Mouse (Mus musculus) retina, adult 2 months (tissue): ENCODE data around the gene Edaradd.
"Not testable (repeated sequence)": the region's sequence is repeated elsewhere in the genome, so short reads cannot be mapped to it uniquely, and the experiment has no call there.

Source experiments
- DNase-seq: peaks from one replicate; pipeline ENCODE4 v3.0.0-alpha.2; 2012; ENCODE audit warnings: low read depth, low spot score

Edaradd gene

DNA sequence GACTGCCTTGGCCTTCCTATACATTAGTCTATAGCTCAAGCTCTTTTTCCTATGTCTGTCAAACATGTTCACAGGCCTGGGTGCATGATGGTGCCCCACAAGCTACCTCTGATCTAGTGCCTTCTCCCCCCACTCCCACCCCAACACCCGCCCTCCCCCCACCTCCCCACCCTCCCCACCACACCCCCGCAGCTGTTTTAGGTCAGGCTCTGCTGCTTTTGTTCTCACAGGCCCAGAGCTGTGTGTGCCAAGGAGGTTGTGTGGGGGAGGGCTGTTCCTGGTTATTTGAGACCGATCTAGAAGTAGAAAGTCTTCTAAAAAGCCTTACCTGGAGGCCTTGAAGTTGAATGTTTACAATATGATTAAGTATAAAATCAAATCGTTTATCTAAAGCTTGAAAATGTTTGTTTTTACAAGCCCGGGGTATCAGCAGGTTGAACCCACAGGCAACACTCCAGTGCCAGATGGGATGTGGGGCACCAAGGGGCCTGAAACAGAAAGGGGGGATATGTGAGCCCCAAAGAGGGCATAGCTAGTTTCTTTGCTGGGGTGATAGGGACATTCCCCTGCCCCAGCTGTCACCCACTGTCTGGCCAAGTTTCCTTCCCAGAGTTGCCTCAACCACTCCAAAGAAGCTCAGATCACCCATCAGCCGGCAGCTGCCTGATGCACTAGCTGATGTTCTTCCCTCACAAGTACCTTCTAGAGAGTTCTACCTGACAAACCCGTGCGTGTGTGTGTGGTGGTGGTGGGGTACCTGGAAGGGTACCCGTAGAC lies 8.9 kb downstream of the Edaradd start:
- DNase-seq, result no peak

DNA sequence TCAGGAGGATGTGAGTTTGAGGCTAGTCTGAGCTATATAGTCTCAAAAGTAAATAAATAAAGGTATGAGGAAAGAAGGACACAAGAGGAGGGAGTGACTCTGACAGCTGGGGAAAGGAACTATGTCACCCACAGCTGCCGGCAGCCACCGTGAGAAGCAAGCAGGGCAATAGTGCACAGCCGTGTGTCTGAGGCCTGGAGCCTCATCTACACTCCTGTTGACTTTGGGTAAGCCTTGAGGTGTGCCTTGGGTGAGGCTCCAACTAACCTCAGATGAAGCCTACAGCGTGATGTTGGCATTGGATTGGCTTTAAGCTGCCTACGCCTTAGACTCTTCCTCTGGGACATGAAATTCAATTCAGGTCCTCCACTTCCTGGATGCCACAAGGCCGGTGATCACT lies 10.2 kb downstream of the Edaradd start:
- no peak for DNase-seq

DNA sequence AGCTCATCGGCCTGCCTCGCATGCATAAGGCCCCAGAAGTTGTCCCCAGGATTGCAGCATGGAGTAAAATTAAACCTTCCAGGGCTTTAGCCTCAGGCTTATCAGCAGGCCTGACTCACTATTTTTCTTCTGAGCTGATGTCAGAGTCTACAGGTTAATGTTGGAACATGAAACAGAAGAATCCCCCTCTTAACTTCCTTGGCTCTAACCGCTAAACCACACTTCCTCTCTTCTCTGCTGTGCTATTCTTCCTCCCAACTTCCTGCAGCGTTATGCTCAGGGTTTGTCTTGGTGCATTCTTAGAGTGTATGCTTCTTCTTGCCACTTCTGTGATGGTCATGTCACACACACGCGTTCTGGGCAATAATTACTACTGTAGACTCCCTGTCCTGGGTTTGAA lies 12.8 kb downstream of the Edaradd start:
- DNase-seq, result no peak

DNA sequence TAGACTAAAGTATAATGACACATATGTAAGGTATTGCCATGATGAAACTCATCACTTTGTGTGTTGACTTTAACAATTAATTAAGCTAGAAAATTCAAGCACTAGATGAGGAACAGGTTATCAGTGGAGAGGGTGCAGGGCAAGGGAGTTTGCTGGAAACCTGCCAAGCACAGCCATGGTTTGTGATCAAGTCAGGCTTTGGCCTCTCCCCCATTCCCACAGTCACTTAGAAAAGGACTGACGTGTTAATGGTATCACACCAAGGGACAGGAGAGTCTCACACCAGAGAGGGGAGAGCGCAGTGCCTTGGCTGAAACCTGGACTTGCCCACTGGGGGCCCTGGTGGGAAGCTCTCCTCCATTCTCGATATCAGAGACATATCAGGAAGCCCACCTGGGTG lies 14.9 kb downstream of the Edaradd start:
- no peak for DNase-seq

DNA sequence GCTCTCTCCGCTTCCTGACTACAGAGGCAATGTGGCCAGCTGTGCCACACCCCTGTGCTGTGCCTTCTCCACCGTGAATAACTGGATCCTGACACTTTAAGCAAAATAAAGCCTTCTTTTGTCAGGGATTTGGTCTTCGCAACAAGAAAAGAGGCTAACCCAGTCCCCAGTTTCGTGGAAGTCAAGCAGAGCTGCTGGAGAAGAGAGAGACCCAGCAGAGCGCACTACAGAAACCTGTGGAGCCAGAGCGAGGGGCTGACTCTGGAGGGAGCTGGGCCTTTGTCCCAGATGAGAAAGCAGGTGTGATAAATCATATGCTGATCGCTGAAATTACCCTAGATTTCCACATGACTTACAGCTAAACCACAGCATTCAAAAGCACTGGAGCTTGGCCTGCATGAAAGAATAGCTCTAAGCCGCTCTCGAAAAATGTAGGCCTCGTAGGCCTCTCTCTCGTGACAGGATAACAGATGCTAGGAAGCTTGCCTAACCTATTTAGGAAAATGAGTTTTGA lies 16.9 kb downstream of the Edaradd start:
- DNase-seq, result no peak

DNA sequence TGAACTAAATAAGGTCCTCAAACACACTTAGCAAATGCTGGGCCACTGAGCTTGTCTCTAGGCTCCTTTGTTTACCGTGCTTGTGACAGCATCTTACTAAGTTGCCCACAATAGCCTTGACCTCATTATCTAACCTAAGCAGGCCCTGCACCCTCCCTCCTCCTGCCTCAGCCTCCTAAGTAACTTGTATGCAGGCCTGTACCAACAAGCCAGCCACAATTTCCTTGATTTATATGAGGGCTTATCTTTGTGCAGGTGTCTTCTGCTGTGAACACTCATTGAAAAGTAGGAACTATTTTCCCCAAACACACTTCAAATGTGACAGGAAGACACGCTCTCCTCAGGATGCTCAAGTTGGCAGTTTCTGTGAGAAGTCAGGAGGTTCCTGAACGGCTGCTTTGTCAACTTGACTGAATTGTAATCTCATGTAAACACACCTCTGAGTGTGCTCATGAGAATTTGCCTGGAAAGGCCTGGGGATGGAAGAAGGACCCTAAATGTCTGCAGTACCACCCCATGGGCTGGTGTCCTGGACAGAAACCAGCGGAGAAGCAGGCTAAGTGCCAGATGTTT lies 17.5 kb downstream of the Edaradd start:
- no peak for DNase-seq

DNA sequence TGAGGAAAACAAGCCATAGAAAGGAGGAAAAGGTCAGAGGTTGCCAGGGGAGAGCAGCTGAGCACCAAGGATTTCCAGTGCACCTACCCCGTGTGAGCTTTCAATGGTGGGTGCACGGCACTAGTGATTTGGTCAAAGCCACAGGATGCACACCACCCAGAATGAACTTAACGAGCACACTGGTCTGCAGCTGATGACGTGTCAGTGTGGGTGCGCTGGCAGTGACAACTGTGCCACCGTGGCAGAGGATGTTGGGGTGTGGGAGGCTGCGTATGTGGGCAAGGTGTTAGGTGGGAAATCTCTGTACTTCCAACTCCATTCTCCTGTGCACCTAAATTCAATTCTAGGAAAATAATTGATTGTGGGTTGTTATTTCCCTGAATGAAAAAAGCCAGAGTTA lies 21.1 kb downstream of the Edaradd start:
- no peak for DNase-seq

DNA sequence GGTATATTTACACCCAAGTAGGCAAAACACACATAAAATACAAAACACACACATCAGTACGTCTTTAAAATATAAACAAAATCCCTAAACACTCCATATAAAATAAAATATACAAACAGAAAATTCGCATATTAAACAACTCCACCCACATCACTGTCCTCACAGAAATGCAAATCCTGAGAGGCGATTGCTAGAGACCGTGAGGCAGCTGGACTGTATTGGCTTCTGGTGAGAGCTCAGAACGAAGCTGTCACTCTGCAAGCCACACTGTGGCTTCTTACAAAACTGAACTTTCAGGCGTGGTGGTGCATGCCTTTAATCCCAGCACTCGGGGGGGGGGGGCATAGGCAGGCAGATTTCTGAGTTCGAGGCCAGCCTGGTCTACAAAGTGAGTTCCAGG lies 22.4 kb downstream of the Edaradd start:
- DNase-seq, result no peak

DNA sequence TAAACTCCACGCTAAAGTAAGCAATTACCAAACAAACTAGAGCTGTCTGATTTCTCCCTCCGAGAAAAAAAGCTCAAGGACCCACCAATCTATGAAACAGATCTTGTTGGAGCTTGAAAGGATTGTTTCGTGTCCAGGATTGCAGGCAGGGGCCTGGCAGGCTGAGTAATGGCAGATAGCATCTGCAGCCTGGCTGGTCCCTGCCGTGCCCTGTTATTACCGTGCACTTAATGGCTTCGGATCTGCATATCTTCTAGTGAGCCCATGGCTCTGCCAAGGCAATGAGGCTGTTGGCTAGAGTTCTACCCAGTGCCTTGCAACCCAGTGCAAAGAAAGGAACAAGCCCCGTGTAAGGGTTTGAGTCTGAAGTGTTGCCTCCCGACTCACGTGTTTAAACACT lies 25.5 kb downstream of the Edaradd start:
- no peak for DNase-seq

DNA sequence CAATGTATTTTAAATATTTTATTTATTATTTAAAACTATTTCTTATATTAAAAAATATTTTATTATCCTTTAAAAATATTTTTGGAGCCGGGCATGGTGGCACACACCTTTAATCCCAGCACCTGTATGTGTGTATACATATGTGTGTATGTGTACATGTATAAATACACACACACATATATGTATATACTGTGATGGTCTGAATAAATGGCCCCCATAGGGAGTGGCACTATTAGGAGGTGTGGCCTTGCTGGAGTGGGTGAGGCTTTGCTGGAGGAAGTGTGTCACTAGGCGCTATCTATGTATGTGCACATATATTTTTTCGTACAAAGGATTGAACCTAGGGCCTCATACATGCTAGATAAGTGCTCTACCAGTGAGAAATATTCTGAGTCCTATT lies 27.7 kb downstream of the Edaradd start:
- DNase-seq, result no peak

DNA sequence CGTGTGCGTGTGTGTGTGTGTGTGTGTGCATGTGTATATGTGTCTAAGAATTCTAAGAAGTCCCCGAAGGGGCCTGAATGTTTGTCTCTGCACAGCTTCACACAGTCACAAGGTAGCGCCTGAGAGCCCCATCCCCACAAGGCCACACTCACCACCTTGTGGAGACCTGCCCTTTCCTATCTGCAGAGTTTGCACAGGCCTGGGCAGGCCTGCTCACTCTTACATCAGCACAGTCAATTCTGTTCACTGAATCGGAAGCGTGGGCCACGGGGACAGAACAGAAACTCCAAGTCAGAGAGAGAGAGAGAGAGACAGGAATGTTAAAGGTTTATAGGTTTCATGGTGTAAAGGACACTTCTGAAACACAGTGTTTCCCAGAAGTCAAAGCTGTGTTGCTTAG lies 34.6 kb downstream of the Edaradd start:
- DNase-seq, result no peak

DNA sequence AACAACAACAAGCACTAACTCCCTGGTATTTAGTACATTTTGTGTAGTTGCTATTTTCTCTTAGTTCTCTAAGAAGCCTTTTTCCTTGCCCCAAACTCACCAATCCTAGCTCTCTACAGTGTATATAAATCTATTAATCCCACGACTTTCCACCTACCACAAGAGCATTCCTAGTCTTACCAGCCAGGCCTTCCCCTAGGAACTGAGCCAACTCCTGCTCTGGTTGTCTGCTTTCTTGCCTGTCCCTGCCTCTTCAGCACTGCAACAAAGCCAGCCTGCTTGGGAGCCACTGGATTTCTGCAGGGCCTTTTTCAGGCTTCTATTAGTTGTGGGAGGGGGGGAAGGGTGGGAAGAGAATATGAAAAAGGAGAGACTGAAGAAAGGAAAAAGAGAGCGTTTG lies 35.0 kb downstream of the Edaradd start:
- DNase-seq, result no peak

DNA sequence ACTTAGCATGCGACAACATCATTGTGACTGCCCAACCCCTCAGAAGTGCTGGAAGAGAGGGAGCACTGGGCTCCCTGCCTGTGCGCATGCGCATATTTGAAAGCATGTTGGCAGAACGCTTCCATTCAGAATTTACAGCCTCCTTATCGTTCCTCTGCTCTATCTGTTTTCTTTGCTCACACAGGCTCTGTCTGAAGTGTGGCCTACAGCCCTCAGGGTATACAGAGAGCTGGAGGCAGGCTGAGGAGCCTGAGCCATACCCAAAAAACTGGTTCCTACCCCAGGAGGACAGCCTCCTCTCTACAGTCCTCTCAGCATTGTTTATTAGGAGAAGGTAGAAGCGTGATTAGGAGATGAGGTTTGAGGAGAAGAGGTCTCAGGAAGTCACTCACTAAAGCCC lies 40.4 kb downstream of the Edaradd start:
- DNase-seq, result no peak

DNA sequence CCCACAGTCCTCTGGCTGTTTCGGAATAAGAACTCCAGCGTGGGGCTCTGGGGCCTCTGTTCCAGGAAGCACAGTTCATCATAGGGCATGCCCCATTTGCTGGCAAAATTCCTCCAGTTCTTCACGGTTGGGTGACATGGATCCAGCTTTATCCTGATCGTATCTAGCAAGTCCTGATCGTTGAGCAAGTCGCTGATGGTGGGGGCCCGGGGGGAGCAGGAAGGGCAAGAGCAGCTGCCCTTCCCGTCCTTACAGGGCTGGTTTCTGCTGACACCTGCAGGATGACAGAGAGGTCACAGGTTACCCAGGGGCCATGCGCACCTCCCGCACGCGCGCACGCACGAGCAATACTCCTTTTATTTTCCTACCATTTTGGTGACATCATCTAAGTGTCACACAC lies 41.9 kb downstream of the Edaradd start:
- no peak for DNase-seq

DNA sequence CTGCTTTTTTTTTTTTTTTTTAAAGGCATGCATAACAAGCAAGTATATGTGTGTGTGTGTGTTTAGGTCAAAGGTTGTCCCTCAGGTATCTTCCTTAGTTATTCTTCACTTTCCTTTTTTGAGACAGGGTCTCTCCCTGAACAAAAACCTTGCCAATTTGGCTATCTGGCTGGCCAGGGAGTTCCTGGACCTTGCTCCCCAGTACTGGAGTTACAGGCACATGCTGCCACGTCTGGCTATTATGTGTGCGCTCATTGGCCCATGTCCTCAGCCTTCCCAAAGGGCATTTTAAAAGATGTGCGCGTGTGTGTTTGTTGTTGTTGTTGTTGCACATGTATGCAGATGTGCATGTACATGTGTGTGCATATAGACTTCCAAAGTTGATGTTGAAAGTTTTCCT lies 43.4 kb downstream of the Edaradd start:
- no peak for DNase-seq

DNA sequence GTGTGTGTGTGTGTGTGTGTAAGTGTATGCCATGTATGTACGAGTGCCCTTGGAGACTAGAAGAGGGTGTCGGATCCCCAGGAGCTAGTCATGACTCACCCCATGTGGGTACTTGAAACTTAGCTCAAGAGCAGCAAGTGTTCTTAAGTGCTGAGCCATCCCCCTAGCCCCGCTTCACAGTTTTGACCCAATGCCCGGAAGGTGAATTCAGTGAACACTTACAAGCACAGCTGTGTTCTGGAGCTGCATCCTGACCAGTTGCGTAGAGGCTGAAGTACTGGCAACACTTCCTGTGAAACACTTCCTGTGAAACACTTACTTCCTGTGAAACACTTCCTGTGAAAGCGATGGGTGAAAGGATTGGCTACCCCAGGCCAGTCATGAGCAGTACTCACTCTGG lies 45.0 kb downstream of the Edaradd start:
- DNase-seq, result no peak

DNA sequence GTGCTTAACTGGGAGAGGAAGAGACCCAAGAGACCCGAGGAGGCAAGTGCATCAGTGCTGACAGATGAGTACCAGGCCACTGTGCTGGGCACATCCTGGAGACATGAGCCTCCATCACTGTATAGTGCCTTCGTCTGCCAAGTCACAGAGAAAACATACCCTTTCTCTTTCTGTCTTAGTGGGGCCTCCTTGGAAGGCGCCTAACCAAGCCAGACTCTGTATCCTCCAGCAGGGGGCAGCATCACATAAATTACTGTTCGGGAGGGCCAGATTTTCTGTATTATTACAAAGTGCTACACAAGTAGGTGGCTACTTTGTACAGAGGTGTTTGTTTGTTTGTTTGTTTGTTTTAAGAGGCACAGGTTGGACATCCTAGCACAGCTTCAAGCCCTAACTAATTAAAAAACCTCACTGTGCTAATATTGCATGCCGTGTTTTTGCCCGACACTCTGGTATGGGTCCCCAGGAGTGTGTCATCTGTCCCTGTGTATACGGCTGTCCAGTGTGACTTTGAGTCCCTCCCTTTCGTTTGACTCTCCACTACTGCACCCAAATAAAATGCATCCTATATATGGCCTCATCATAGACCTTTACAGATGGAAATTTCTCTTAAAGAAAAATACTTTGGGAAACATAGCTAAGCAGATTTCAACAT lies 46.4 kb downstream of the Edaradd start:
- peak; percentile 51 for DNase-seq

DNA sequence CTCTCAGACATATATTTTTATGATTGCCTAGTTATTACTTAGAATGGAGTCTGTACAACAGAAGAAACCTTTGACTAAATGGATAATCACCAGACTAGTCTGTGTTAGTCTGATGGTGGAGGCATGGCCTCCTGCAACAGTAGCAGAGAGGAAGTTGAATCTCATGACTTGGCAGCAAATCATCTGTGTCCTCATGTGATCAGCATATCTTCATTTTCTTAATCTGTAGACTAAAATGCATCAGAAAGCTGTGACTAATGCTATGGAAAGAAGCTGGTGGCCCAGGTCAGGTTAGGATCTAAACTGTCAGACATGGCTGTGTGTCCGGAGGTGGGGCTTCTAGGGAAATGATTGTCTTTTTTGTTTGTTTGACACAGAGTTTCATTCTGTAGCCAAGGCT lies 51.8 kb downstream of the Edaradd start:
- DNase-seq, result no peak

DNA sequence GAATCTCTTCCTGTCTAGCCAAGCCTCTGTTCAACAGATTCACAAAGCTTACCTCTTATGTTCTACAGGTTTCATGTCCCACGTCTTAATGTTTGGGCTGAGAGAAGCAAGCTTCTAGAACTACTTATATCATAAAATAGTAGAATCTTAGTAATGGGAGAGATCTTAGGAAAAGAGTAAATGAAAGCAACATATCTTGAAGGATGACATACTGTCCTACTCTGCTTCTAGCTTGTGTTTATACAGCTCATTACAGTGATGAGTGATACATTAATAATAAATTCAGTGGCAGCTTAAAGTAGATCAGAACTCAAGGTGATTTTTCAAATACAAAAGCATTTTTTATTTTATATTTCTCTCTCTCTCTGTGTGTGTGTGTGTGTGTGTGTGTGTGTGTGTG lies 55.4 kb downstream of the Edaradd start, which contains the start of gene Lgals8:
Gene Lgals8 (minus strand): TSS at position 101 of the 400 bp plus-strand sequence.
- no peak for DNase-seq

DNA sequence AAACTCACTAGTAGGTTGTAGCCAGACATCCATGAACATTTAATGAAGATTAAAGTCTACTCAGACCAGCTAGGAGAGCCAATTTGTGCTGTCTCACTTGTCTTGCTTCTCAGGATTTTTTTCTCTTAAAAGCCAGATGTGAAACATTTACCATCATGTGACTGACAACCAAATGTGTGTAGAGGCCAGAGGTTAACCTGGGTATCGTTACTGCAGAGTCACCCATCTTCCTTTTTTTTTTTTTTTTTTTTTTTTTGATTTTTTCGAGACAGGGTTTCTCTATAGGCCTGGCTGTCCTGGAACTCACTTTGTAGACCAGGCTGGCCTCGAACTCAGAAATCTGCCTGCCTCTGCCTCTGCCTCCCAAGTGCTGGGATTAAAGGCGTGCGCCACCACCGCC lies 56.1 kb downstream of the Edaradd start:
- DNase-seq, result not testable (repeated sequence)

DNA sequence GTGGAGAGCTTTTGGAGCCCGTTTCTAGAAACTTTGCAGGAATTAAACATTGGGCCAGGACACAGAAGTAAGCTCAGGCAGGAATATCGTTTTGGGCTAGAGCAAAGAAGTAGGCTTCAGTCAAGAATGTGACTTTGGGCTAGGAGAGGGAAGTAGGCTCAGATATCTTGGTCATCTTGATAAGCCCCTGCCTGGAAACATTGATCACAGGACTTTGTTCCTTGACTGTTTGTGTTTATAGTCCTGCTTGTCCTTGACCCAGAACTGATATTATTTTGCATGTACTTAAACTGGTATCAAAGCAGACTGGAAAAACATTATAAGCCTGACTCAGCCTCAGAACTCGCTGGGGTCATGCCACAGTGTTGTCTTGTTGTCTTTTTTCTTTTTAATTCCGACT lies 57.6 kb downstream of the Edaradd start:
- no peak for DNase-seq

DNA sequence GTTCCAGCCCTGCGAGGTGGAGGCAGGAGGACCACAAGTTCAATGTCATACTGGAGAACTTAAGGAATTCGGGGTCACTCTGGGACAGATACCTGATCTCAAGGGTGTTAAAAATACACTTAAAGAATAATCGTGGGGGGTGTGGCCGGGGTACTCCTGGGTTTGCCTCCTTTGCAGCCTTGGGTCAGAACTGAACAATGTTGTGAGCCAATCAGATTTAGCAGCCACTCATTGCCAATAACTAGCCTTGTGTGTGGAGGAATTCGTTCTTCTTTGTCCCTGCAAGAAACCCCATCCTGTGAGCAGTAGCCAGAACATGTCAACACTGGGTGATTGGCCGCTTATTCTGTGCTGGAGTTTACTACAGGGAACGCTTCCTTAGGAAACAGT lies 58.5 kb downstream of the Edaradd start:
- DNase-seq, result no peak
